Mouse (Mus musculus) lung, embryonic 14.5 days (tissue): ENCODE data around the gene Cobll1. TPM values are rescaled to one million over a fixed set of nuclear protein-coding genes. Genes with fewer than 3 reads are reported as not detected.

Experiments used
- ATAC-seq: fragments of 200-750 bp; cut with Nextera tagmentation; 2 replicates; pipeline ENCODE4 v1.8.0; 2017; ENCODE audit warnings: mild to moderate bottlenecking, moderate TSS enrichment, moderate library complexity; ENCODE audit not compliant: insufficient read depth
- DNase-seq: peaks from one replicate; pipeline ENCODE4 v3.0.0-alpha.2; 2015
- H3K27ac ChIP-seq: fragments of 300-500 bp; sonication (generic); 2 replicates; pipeline ENCODE4 v1.5.1; 2014; ENCODE audit warnings: low read depth, mild to moderate bottlenecking, moderate library complexity
- H3K27me3 ChIP-seq: fragments of 300-500 bp; sonication (generic); 2 replicates; pipeline ENCODE4 v1.6.1; 2014; ENCODE audit warnings: low read length, control low read depth; ENCODE audit not compliant: insufficient read depth
- H3K36me3 ChIP-seq: fragments of 300-500 bp; sonication (generic); 2 replicates; pipeline ENCODE4 v1.6.1; 2014; ENCODE audit warnings: control low read depth; ENCODE audit not compliant: insufficient read depth
- H3K4me1 ChIP-seq: fragments of 300-500 bp; sonication (generic); 2 replicates; pipeline ENCODE4 v1.6.1; 2014; ENCODE audit warnings: antibody characterized with exemption, control low read depth; ENCODE audit not compliant: insufficient read depth
- H3K4me2 ChIP-seq: fragments of 300-500 bp; sonication (generic); 2 replicates; pipeline ENCODE4 v1.6.1; 2014; ENCODE audit warnings: mild to moderate bottlenecking
- H3K4me3 ChIP-seq: fragments of 300-500 bp; sonication (generic); 2 replicates; pipeline ENCODE4 v1.5.1; 2014; ENCODE audit warnings: low read depth, low read length
- H3K9ac ChIP-seq: fragments of 300-500 bp; sonication (generic); 2 replicates; pipeline ENCODE4 v1.6.1; 2014
- H3K9me3 ChIP-seq: fragments of 300-500 bp; sonication (generic); 2 replicates; pipeline ENCODE4 v1.6.1; 2016; ENCODE audit warnings: low read depth, low read length, control low read depth
- CTCF ChIP-seq: IDR thresholded peaks from 2 replicates; pipeline ENCODE4 v1.5.1; 2016; ENCODE audit warnings: antibody characterized with exemption, low read depth
- WGBS: fragments of 180-500 bp; shearing (Covaris S2); extraction: QIAGEN DNeasy Blood & Tissue Kit; methylation state at CpG from one replicate; pipeline ENCODE4 v1.1.7; 2014; 5-methylcytosine and 5-hydroxymethylcytosine counted together
- polyA plus RNA-seq: library from polyadenylated mRNA; unstranded; fragments of >200 nt; fragmentation: Nextera tagmentation; extraction: Ambion mirVana; gene quantifications from 2 replicates; pipeline ENCODE4 v1.2.1, GENCODE M21; 2014

The Cobll1 gene
- polyA plus RNA-seq, 1 experiment from 2014 or later, result 10.7 TPM

DNA sequence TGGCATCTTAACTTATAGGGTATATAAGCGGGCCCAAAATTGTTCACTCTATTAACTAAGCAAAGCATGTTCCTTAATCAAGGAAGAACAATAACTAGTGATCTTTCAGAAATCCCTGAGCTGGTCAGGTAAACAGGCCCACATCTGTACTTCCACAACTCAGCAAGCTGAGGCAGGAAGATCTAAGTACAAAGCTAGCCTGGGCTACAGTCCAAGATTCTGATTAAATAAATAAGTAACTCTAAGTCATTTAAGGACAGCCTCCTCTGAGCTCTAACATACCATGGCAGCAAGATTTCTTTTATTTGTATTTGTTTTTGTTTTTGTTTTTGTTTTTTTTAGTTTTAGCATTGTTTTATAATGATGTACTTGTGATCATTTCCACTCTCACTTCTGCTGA lies 42.2 kb downstream of the Cobll1 start:
- H3K27me3 ChIP-seq, result no peaks in the 10 kb centered on the region
- H3K4me3 ChIP-seq, result no peak overlapping the region
- peaks cover 6% of the 10 kb centered on the region; the same call in 1 of the 2 replicates for H3K4me1 ChIP-seq
- WGBS, result 96% methylated on average over 1 of the region's 1 CpGs
- no peak for ATAC-seq
- no peak overlapping the region for H3K27ac ChIP-seq
- H3K9ac ChIP-seq, result no peak overlapping the region
- TF ChIP-seq CTCF, result no peak
- no peaks in the 10 kb centered on the region for H3K36me3 ChIP-seq
- no peak overlapping the region for H3K4me2 ChIP-seq
- no peaks in the 10 kb centered on the region; the same call in 1 of the 2 replicates for H3K9me3 ChIP-seq
- DNase-seq, result no peak

DNA sequence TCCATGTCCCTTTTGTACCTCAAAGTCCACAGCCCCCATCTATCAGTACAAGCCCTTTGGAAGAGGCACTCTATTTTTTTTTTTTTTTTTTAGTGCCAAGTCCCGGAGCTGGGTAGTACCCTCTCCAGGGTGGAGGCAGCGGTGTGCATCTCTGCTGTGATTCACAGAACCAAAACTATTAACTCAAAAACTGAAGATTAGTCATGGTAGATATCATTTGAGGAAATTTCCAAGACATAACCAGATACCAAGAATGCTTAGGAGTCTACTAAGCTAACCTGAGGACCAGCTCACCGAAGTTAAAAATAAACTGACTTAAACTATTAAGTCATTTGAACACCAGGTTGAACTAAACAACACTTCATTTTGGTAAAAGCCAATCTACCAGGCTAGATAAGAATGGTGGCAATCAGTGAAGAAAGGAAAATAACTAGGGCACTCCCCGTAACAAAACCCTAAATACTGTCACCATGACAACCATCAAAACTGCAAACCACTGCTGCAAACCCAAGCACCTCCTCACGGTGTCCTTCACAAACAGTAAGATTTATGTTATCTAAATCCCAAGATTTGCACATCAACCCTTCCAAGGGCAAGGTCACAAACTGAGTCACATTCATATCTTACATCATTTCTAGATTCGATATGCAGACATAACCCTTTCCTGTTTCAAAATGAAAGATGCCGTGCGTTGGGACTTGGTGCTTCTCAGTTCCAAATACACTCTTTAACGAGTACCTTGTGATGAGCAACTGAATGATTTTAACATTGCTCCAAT lies 43.8 kb downstream of the Cobll1 start:
- 78% methylated on average over 9 of the region's 9 CpGs for WGBS
- no peak for TF ChIP-seq CTCF
- H3K9ac ChIP-seq, result no peak overlapping the region
- H3K4me2 ChIP-seq, result no peak overlapping the region
- no peak overlapping the region for H3K27ac ChIP-seq
- H3K4me1 ChIP-seq, result peaks cover 13% of the 10 kb centered on the region; the same call in 1 of the 2 replicates
- no peaks in the 10 kb centered on the region for H3K36me3 ChIP-seq
- no peak for ATAC-seq
- no peak overlapping the region for H3K4me3 ChIP-seq
- no peaks in the 10 kb centered on the region for H3K27me3 ChIP-seq
- DNase-seq, result no peak
- H3K9me3 ChIP-seq, result no peaks in the 10 kb centered on the region; the same call in 1 of the 2 replicates

DNA sequence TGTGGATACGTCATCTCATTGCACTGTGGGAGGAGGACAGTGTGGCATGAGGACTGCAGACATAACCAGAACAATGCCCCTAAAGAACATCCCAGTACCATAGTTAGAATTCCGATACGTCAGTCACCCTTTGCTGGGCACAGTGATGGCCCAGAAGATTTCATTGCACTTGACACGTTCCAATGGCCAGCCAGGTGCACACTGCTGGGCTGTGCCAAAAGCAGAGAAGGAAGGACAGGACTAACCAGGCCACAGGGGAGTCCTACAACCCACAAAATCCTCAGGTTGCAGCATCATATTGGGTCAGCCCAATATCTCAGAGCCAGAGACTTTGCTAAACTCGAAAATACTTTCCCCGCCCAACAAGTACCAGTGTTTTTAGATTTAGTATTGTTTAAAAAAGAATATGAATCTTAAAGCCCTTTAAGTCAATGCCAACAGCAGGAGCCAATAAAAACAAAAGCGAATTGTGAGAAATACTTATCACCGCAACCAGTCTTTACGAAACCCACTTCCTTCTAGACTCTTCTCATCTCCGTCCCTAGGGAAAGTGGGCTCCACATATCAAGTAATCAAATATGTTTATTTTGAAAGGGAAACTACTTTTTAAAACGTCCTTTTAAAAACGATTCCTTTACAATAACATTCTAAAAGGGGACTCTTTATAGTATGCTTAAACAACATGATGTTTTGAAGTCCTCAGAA lies 46.0 kb downstream of the Cobll1 start:
- ATAC-seq (no peak), DNase-seq (no peak)
- Histone ChIP-seq H3K9ac (no peak overlapping the region), H3K4me1 (peaks cover 15% of the 10 kb centered on the region; the same call in 1 of the 2 replicates), H3K4me2 (no peak overlapping the region), H3K9me3 (no peaks in the 10 kb centered on the region; the same call in 1 of the 2 replicates), H3K27me3 (no peaks in the 10 kb centered on the region), H3K4me3 (no peak overlapping the region), H3K36me3 (no peaks in the 10 kb centered on the region), H3K27ac (peak overlapping the region; percentile 27; the same call in 1 of the 2 replicates)
- WGBS, result 56% methylated on average over 12 of the region's 12 CpGs
- no peak for TF ChIP-seq CTCF

DNA sequence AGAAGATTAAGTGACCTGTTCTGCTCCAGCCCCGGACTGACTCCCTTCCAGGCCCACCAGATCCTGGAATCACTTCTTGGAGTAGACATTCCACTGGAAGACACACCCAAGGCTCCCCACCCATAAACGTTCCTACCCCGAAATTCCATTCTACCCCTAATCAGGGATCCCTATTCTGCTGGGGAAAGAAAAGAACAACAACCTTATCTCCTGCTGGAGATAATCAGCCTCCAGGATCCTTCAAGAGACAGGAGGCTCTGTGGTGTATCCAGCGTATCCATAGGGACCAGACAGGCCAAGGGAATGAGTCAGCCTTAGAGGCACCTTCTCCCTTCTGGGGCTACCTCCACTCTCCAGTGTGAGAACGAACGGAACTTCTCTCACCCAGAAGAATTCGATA lies 47.8 kb downstream of the Cobll1 start:
- no peak overlapping the region for H3K27ac ChIP-seq
- ATAC-seq, result peak; percentile 25; the same call in 1 of the 2 replicates
- H3K9ac ChIP-seq, result no peak overlapping the region
- H3K4me1 ChIP-seq, result peaks cover 15% of the 10 kb centered on the region; the same call in 1 of the 2 replicates
- no peak for DNase-seq
- no peaks in the 10 kb centered on the region for H3K36me3 ChIP-seq
- H3K4me2 ChIP-seq, result no peak overlapping the region
- no peak overlapping the region for H3K4me3 ChIP-seq
- no peaks in the 10 kb centered on the region for H3K27me3 ChIP-seq
- no peaks in the 10 kb centered on the region for H3K9me3 ChIP-seq
- TF ChIP-seq CTCF, result no peak
- 32% methylated on average over 7 of the region's 7 CpGs for WGBS

DNA sequence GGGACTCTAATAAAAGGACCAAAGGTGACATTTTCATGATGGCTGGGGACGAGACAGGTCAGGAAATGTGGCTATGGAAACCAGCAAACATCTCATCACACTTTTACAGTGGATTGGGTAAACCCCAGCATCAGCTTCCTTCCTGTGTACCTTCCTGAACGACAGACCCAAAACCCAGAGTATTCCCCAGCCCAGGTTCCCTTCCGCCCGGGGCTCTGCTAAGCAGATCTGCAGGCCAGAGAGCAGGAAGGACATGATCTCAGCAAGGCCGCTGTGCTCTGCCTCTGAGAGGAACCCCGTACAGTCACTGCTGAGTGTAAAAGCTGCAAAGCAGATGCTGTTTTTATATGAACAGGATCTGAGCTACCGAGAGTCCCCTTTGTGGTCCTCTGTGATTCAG lies 49.9 kb downstream of the Cobll1 start:
- Histone ChIP-seq H3K4me3 (no peak overlapping the region), H3K4me1 (peaks cover 15% of the 10 kb centered on the region; the same call in 1 of the 2 replicates), H3K9me3 (no peaks in the 10 kb centered on the region), H3K4me2 (no peak overlapping the region), H3K9ac (no peak overlapping the region), H3K27ac (0 out of 2 replicates have a peak overlapping the region, but pooled peaks have one; percentile 24), H3K27me3 (no peaks in the 10 kb centered on the region), H3K36me3 (no peaks in the 10 kb centered on the region)
- no peak for TF ChIP-seq CTCF
- WGBS, result 47% methylated on average over 7 of the region's 7 CpGs
- peak; percentile 79; the same call in 1 of the 2 replicates for ATAC-seq
- DNase-seq, result peak; percentile 62

DNA sequence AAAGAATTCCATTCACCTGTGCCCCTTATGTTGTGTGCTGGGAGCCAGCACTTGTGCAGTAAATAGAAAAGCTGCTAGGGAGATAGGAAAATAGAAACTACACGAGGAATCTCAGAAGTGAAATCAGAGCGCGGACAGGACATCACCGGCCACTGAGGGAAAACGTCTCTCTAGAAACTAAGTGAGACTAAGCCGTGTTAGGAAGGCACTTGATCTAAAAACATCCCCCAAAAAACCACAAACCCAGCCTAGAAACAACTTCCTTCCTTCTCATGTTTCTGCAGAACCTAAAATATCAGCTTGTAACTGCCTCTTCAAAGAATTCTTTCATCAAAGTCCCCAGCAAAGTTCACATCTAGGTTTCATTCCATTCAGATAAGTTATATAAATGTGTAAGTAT lies 50.6 kb downstream of the Cobll1 start:
- Histone ChIP-seq H3K9me3 (no peaks in the 10 kb centered on the region), H3K4me2 (no peak overlapping the region), H3K27me3 (no peaks in the 10 kb centered on the region), H3K9ac (no peak overlapping the region), H3K36me3 (no peaks in the 10 kb centered on the region), H3K4me1 (peaks cover 15% of the 10 kb centered on the region; the same call in 1 of the 2 replicates), H3K4me3 (no peak overlapping the region), H3K27ac (no peak overlapping the region)
- WGBS, result 46% methylated on average over 6 of the region's 6 CpGs
- ATAC-seq (no peak), DNase-seq (no peak)
- no peak for TF ChIP-seq CTCF

DNA sequence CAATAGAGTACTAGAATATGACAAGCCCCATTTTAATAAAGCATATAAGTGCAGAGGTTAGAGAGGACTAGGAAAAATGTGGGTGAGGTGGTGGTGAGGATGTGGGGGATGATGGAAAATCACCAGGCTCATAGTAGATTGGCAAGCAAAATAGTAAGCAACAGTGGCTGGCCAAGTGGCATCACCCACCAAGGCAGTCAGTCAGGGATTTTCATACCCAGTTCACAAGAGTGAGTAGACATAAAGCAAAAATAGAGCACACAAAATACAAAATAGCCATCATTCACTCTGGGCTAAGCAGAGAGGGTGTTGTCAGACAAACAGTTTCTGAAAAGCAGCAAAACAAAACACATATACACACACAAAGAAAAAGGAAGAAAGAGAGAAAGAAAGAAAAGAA lies 51.6 kb downstream of the Cobll1 start:
- H3K27ac ChIP-seq, result no peak overlapping the region
- H3K9me3 ChIP-seq, result no peaks in the 10 kb centered on the region
- no peak overlapping the region for H3K4me3 ChIP-seq
- TF ChIP-seq CTCF, result no peak
- no peak overlapping the region for H3K4me2 ChIP-seq
- H3K36me3 ChIP-seq, result no peaks in the 10 kb centered on the region
- DNase-seq (no peak), ATAC-seq (no peak)
- peaks cover 10% of the 10 kb centered on the region; the same call in 1 of the 2 replicates for H3K4me1 ChIP-seq
- no peaks in the 10 kb centered on the region for H3K27me3 ChIP-seq
- H3K9ac ChIP-seq, result no peak overlapping the region
